Mouse (Mus musculus) urinary bladder, postnatal 4 days (tissue): ENCODE measurements at regions not wholly inside any gene's neighbourhood (a gene's known extent, or its start where the extent isn't known, plus 50 kb on each side); places are given as distances from the start of the nearest gene placed in this dataset.

Source experiments
- DNase-seq, 2 experiments: peaks; one replicate each; pipeline ENCODE4 v3.0.0; 2021 to 2022; ENCODE audit warnings: low spot score in 2 of 2

- DNase-seq: no peak
Measured at GRCm38 (mm10) chr8:126661511-126662142, 67.8 kb upstream of the Irf2bp2 start.

GRCm38 (mm10) chr8:126660658-126661316 lies 67.0 kb upstream of the Irf2bp2 start:
- no peak for DNase-seq

GRCm38 (mm10) chr8:126659691-126660657 lies 66.2 kb upstream of the Irf2bp2 start:
- no peak for DNase-seq

- DNase-seq: no peak
Measured at GRCm38 (mm10) chr8:126657546-126657945, 63.8 kb upstream of the Irf2bp2 start.

GRCm38 (mm10) chr8:126656554-126657260 lies 62.9 kb upstream of the Irf2bp2 start:
- DNase-seq: no peak

- no peak for DNase-seq
Measured at GRCm38 (mm10) chr8:126655565-126655964, 61.8 kb upstream of the Irf2bp2 start.

GRCm38 (mm10) chr8:126654353-126654752 lies 60.6 kb upstream of the Irf2bp2 start:
- no peak for DNase-seq

- no peak for DNase-seq
Measured at GRCm38 (mm10) chr8:126652151-126652550, 58.4 kb upstream of the Irf2bp2 start.

GRCm38 (mm10) chr8:126650945-126651344 lies 57.2 kb upstream of the Irf2bp2 start:
- no peak for DNase-seq

- no peak for DNase-seq
Measured at GRCm38 (mm10) chr8:126649305-126649704, 55.5 kb upstream of the Irf2bp2 start.

GRCm38 (mm10) chr8:126647350-126647749 lies 53.6 kb upstream of the Irf2bp2 start:
- no peak for DNase-seq

- DNase-seq: no peak
Measured at GRCm38 (mm10) chr8:126646604-126647311, 53.0 kb upstream of the Irf2bp2 start.

GRCm38 (mm10) chr8:126644179-126644578 lies 50.4 kb upstream of the Irf2bp2 start:
- no peak for DNase-seq
